Mouse (Mus musculus): ENCODE results near the gene Map1s.

GRCm38 (mm10) chr8:70864712-70865221 is 41.0 kb upstream of the Map1s start:
- TF ChIP-seq CTCF (IDR thresholded peaks at IDR 0.05): no peak
- no peak for TF ChIP-seq EP300 (IDR thresholded peaks at IDR 0.05)
